Mouse (Mus musculus): ENCODE results near the gene Gstcd.

Gstcd gene

GRCm38 (mm10) chr3:133091664-133092273 lies at the start of gene Gstcd, which contains the start of gene Ints12:
Gene Gstcd, minus strand, starts transcription at chr3:133092033.
Gene Ints12, plus strand, starts transcription at chr3:133091840.
- peak; percentile 94 for DNase-seq (ENCODE audit: low read depth, low spot score)

- no peak for DNase-seq (ENCODE audit: low read depth, low spot score)
Observed at GRCm38 (mm10) chr3:133132611-133133010, 40.8 kb upstream of the Gstcd start.

GRCm38 (mm10) chr3:133131372-133131771 lies 39.5 kb upstream of the Gstcd start:
- DNase-seq (ENCODE audit: low read depth, low spot score) = no peak

GRCm38 (mm10) chr3:133113281-133113680 lies 21.4 kb upstream of the Gstcd start:
- DNase-seq (ENCODE audit: low read depth, low spot score) = no peak

- peak; percentile 25 for DNase-seq (ENCODE audit: low read depth, low spot score)
Observed at GRCm38 (mm10) chr3:133111741-133112140, 19.9 kb upstream of the Gstcd start.

- no peak for DNase-seq (ENCODE audit: low read depth, low spot score)
Observed at GRCm38 (mm10) chr3:133109844-133110243, 18.0 kb upstream of the Gstcd start.

GRCm38 (mm10) chr3:133108731-133109130 lies 16.9 kb upstream of the Gstcd start:
- no peak for DNase-seq (ENCODE audit: low read depth, low spot score)

- no peak for DNase-seq (ENCODE audit: low read depth, low spot score)
Observed at GRCm38 (mm10) chr3:133104436-133104835, 12.6 kb upstream of the Gstcd start.

GRCm38 (mm10) chr3:133103768-133104167 lies 11.9 kb upstream of the Gstcd start:
- DNase-seq (ENCODE audit: low read depth, low spot score) = no peak

- no peak for DNase-seq (ENCODE audit: low read depth, low spot score)
Observed at GRCm38 (mm10) chr3:133098909-133099308, 7.1 kb upstream of the Gstcd start.

GRCm38 (mm10) chr3:133098336-133098735 lies 6.5 kb upstream of the Gstcd start:
- DNase-seq (ENCODE audit: low read depth, low spot score) = no peak

GRCm38 (mm10) chr3:133097936-133098335 lies 6.1 kb upstream of the Gstcd start:
- no peak for DNase-seq (ENCODE audit: low read depth, low spot score)

- DNase-seq (ENCODE audit: low read depth, low spot score) = no peak
Observed at GRCm38 (mm10) chr3:133094305-133094704, 2.5 kb upstream of the Gstcd start.

- no peak for DNase-seq (ENCODE audit: low read depth, low spot score)
Observed at GRCm38 (mm10) chr3:133092936-133093335, 1.1 kb upstream of the Gstcd start.

- no peak for DNase-seq (ENCODE audit: low read depth, low spot score)
Observed at GRCm38 (mm10) chr3:133092274-133092853, 531 bp upstream of the Gstcd start.

GRCm38 (mm10) chr3:133091121-133091663 lies 641 bp downstream of the Gstcd start:
- DNase-seq (ENCODE audit: low read depth, low spot score) = no peak

- no peak for DNase-seq (ENCODE audit: low read depth, low spot score)
Observed at GRCm38 (mm10) chr3:133090247-133091120, 1.3 kb downstream of the Gstcd start.

GRCm38 (mm10) chr3:133085858-133086257 lies 6.0 kb downstream of the Gstcd start:
- peak; percentile 57 for DNase-seq (ENCODE audit: low read depth, low spot score)

- DNase-seq (ENCODE audit: low read depth, low spot score) = no peak
Observed at GRCm38 (mm10) chr3:133082736-133083135, 9.1 kb downstream of the Gstcd start.

- no peak for DNase-seq (ENCODE audit: low read depth, low spot score)
Observed at GRCm38 (mm10) chr3:133075560-133075959, 16.3 kb downstream of the Gstcd start.

- DNase-seq (ENCODE audit: low read depth, low spot score) = no peak
Observed at GRCm38 (mm10) chr3:133052068-133052467, 39.8 kb downstream of the Gstcd start.

- no peak for DNase-seq (ENCODE audit: low read depth, low spot score)
Observed at GRCm38 (mm10) chr3:133033145-133033755, 58.6 kb downstream of the Gstcd start.

All from retina, postnatal 7 days (tissue).